Mouse (Mus musculus): ENCODE data around the gene Gnb2. TPM values are rescaled to one million over a fixed set of nuclear protein-coding genes. Genes with fewer than 3 reads are reported as not detected.

Gene Gnb2
- polyA plus RNA-seq (2014; fragmentation: Illumina TruSeq; extraction: RNeasy Lipid Tissue Mini Kit (QIAGEN cat#74804); ENCODE audit: insufficient read depth, low read depth, low replicate concordance), result 420 TPM

GRCm38 (mm10) chr5:137533117-137533827 lies at the start of gene Gnb2, which contains the start of gene Epo:
Gnb2 (minus strand) TSS chr5:137533510.
Epo (minus strand) TSS chr5:137533242.

GRCm38 (mm10) chr5:137569665-137570064 lies 36.4 kb upstream of the Gnb2 start, which contains the start of gene Tfr2:
Tfr2 (plus strand) TSS chr5:137569840.

GRCm38 (mm10) chr5:137553411-137553837 lies 20.1 kb upstream of the Gnb2 start, which contains the start of gene Actl6b:
Actl6b (plus strand) TSS chr5:137553517.

GRCm38 (mm10) chr5:137518436-137518835 lies 14.9 kb downstream of the Gnb2 start, which contains the start of gene Gigyf1:
Gigyf1 (plus strand) TSS chr5:137518548.

GRCm38 (mm10) chr5:137501709-137502666 lies 31.3 kb downstream of the Gnb2 start, which contains the start of gene Pop7:
Pop7 (minus strand) TSS chr5:137502518.

Other genes starting within 250 kb of the Gnb2 start
- 0.51 TPM for gene Ache, start 246.0 kb downstream of the Gnb2 start, polyA plus RNA-seq (2014; fragmentation: Illumina TruSeq; extraction: RNeasy Lipid Tissue Mini Kit (QIAGEN cat#74804); ENCODE audit: insufficient read depth, low read depth, low replicate concordance)
- 5.1 TPM for gene Ufsp1, start 238.9 kb downstream of the Gnb2 start, polyA plus RNA-seq (2014; fragmentation: Illumina TruSeq; extraction: RNeasy Lipid Tissue Mini Kit (QIAGEN cat#74804); ENCODE audit: insufficient read depth, low read depth, low replicate concordance)
- gene Srrt, start 225.8 kb downstream of the Gnb2 start, polyA plus RNA-seq (2014; fragmentation: Illumina TruSeq; extraction: RNeasy Lipid Tissue Mini Kit (QIAGEN cat#74804); ENCODE audit: insufficient read depth, low read depth, low replicate concordance), result 63.0 TPM
- 20.4 TPM for gene Trip6, start 219.1 kb downstream of the Gnb2 start, polyA plus RNA-seq (2014; fragmentation: Illumina TruSeq; extraction: RNeasy Lipid Tissue Mini Kit (QIAGEN cat#74804); ENCODE audit: insufficient read depth, low read depth, low replicate concordance)
- 6.6 TPM for gene Slc12a9, start 199.9 kb downstream of the Gnb2 start, polyA plus RNA-seq (2014; fragmentation: Illumina TruSeq; extraction: RNeasy Lipid Tissue Mini Kit (QIAGEN cat#74804); ENCODE audit: insufficient read depth, low read depth, low replicate concordance)
- gene Ephb4, start 183.4 kb downstream of the Gnb2 start, polyA plus RNA-seq (2014; fragmentation: Illumina TruSeq; extraction: RNeasy Lipid Tissue Mini Kit (QIAGEN cat#74804); ENCODE audit: insufficient read depth, low read depth, low replicate concordance), result 37.0 TPM
- 0.04 TPM for gene Zan, start 56.4 kb downstream of the Gnb2 start, polyA plus RNA-seq (2014; fragmentation: Illumina TruSeq; extraction: RNeasy Lipid Tissue Mini Kit (QIAGEN cat#74804); ENCODE audit: insufficient read depth, low read depth, low replicate concordance)
- gene Pop7, start 31.0 kb downstream of the Gnb2 start, polyA plus RNA-seq (2014; fragmentation: Illumina TruSeq; extraction: RNeasy Lipid Tissue Mini Kit (QIAGEN cat#74804); ENCODE audit: insufficient read depth, low read depth, low replicate concordance), result 19.3 TPM
- 8.9 TPM for gene Gigyf1, start 15.0 kb downstream of the Gnb2 start, polyA plus RNA-seq (2014; fragmentation: Illumina TruSeq; extraction: RNeasy Lipid Tissue Mini Kit (QIAGEN cat#74804); ENCODE audit: insufficient read depth, low read depth, low replicate concordance)
- not detected for gene Epo, start 268 bp downstream of the Gnb2 start, polyA plus RNA-seq (2014; fragmentation: Illumina TruSeq; extraction: RNeasy Lipid Tissue Mini Kit (QIAGEN cat#74804); ENCODE audit: insufficient read depth, low read depth, low replicate concordance)
- not detected for gene Actl6b, start 20.0 kb upstream of the Gnb2 start, polyA plus RNA-seq (2014; fragmentation: Illumina TruSeq; extraction: RNeasy Lipid Tissue Mini Kit (QIAGEN cat#74804); ENCODE audit: insufficient read depth, low read depth, low replicate concordance)
- not detected for gene Tfr2, start 36.3 kb upstream of the Gnb2 start, polyA plus RNA-seq (2014; fragmentation: Illumina TruSeq; extraction: RNeasy Lipid Tissue Mini Kit (QIAGEN cat#74804); ENCODE audit: insufficient read depth, low read depth, low replicate concordance)
- 19.9 TPM for gene Mospd3, start 67.5 kb upstream of the Gnb2 start, polyA plus RNA-seq (2014; fragmentation: Illumina TruSeq; extraction: RNeasy Lipid Tissue Mini Kit (QIAGEN cat#74804); ENCODE audit: insufficient read depth, low read depth, low replicate concordance)
- gene Pcolce, start 80.3 kb upstream of the Gnb2 start, polyA plus RNA-seq (2014; fragmentation: Illumina TruSeq; extraction: RNeasy Lipid Tissue Mini Kit (QIAGEN cat#74804); ENCODE audit: insufficient read depth, low read depth, low replicate concordance), result 121 TPM
- gene Fbxo24, start 95.5 kb upstream of the Gnb2 start, polyA plus RNA-seq (2014; fragmentation: Illumina TruSeq; extraction: RNeasy Lipid Tissue Mini Kit (QIAGEN cat#74804); ENCODE audit: insufficient read depth, low read depth, low replicate concordance), result 1.0 TPM
- gene Lrch4, start 95.6 kb upstream of the Gnb2 start, polyA plus RNA-seq (2014; fragmentation: Illumina TruSeq; extraction: RNeasy Lipid Tissue Mini Kit (QIAGEN cat#74804); ENCODE audit: insufficient read depth, low read depth, low replicate concordance), result 21.1 TPM
- gene Gm20605, start 95.7 kb upstream of the Gnb2 start, polyA plus RNA-seq (2014; fragmentation: Illumina TruSeq; extraction: RNeasy Lipid Tissue Mini Kit (QIAGEN cat#74804); ENCODE audit: insufficient read depth, low read depth, low replicate concordance), result 9.9 TPM
- gene Sap25, start 107.8 kb upstream of the Gnb2 start, polyA plus RNA-seq (2014; fragmentation: Illumina TruSeq; extraction: RNeasy Lipid Tissue Mini Kit (QIAGEN cat#74804); ENCODE audit: insufficient read depth, low read depth, low replicate concordance), result 19.7 TPM
- gene Irs3, start 112.2 kb upstream of the Gnb2 start, polyA plus RNA-seq (2014; fragmentation: Illumina TruSeq; extraction: RNeasy Lipid Tissue Mini Kit (QIAGEN cat#74804); ENCODE audit: insufficient read depth, low read depth, low replicate concordance), result 2.0 TPM
- 9.6 TPM for gene Agfg2, start 151.2 kb upstream of the Gnb2 start, polyA plus RNA-seq (2014; fragmentation: Illumina TruSeq; extraction: RNeasy Lipid Tissue Mini Kit (QIAGEN cat#74804); ENCODE audit: insufficient read depth, low read depth, low replicate concordance)
- 0.86 TPM for gene Nyap1, start 208.1 kb upstream of the Gnb2 start, polyA plus RNA-seq (2014; fragmentation: Illumina TruSeq; extraction: RNeasy Lipid Tissue Mini Kit (QIAGEN cat#74804); ENCODE audit: insufficient read depth, low read depth, low replicate concordance)
- gene Tsc22d4, start 212.2 kb upstream of the Gnb2 start, polyA plus RNA-seq (2014; fragmentation: Illumina TruSeq; extraction: RNeasy Lipid Tissue Mini Kit (QIAGEN cat#74804); ENCODE audit: insufficient read depth, low read depth, low replicate concordance), result 50.7 TPM
- gene Ppp1r35, start 245.3 kb upstream of the Gnb2 start, polyA plus RNA-seq (2014; fragmentation: Illumina TruSeq; extraction: RNeasy Lipid Tissue Mini Kit (QIAGEN cat#74804); ENCODE audit: insufficient read depth, low read depth, low replicate concordance), result 31.5 TPM